ENCODE assay signal across 9 mouse cellular contexts in the genomic region with DNA sequence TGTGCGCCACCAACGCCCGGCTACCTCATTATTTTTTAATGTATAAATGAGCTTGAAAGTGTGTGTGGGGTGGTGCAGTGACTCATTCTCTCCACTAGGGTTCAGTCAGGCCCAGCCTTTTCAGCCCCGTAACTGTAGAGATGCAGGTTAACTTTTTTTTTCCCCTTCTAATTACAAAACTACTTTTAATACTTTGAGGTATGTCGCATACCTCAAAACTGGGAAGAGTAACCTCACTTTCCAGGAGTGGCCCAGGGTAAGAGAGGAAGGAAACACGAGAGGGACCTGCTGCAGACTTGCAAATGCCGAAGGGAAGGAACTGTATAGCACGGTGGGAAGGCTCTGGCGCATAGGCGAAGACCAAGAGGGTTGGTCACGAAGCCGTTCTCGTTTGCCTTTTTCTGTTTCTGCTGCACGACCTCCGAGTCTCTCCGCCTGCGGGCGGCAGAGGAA. TPM values are rescaled to one million over a fixed set of nuclear protein-coding genes. Genes with fewer than 3 reads are reported as not detected.
DNase-seq lines count a peak whose midpoint lies in the region; ATAC-seq and TF ChIP-seq lines count a peak whose summit lies in the region.
"Had no signal": no experiment of that assay in that cellular context is flagged by ENCODE, and none has a peak within 500 bp of the region (broad histone marks: within the 10 kb centered on the region; RNA-seq: fewer than 3 reads in every experiment).

No protein-coding gene starts in this region.

- H3K4me3 ChIP-seq in cortical plate, adult 2 months (ENCODE audit: insufficient read depth, low read length): peak overlapping the region; percentile 23; the same call in 1 of the 2 replicates
- peak overlapping the region; percentile 18 for H3K4me3 ChIP-seq in midbrain, embryonic 16.5 days (ENCODE audit: low read depth, low read length)
- H3K4me3 ChIP-seq in spleen, adult 2 months (ENCODE audit: extremely low read depth, insufficient read depth, insufficient read length): peak overlapping the region; percentile 46

- H3K27me3 ChIP-seq in midbrain, embryonic 16.5 days (ENCODE audit: control insufficient read depth, insufficient read depth, low read depth, low read length): peaks cover 2% of the 10 kb centered on the region; the same call in 1 of the 2 replicates
- no peaks in the 10 kb centered on the region for H3K27me3 ChIP-seq in spleen, adult 2 months (ENCODE audit: control insufficient read depth, insufficient read depth, low read length)

- H3K9ac ChIP-seq in midbrain, embryonic 16.5 days (ENCODE audit: low read depth, low read length): 0 out of 2 replicates have a peak overlapping the region, but pooled peaks have one; percentile 35

- DNase-seq in urinary bladder, postnatal 25 days (ENCODE audit: low spot score): peak; percentile 35
- DNase-seq in urinary bladder, adult 2 months (ENCODE audit: low spot score): no peak
- DNase-seq in heart, adult 18-20 months: peak; percentile 73 to 82
- peak; percentile 67 for DNase-seq in kidney, adult 11 months
- DNase-seq in liver: peak; percentile 70
- peak; percentile 66 to 67 for DNase-seq in spleen, adult 2 months (ENCODE audit: low read depth in 1 of 2, low spot score in 2 of 2)

- TF ChIP-seq CTCF in cortical plate, adult 2 months (IDR thresholded peaks at IDR 0.05; ENCODE audit: extremely low read depth, insufficient read depth, low read length): peak; percentile 66
- TF ChIP-seq CTCF in spleen, adult 2 months (IDR thresholded peaks at IDR 0.05; ENCODE audit: extremely low read depth, insufficient read depth, insufficient read length, insufficient replicate concordance): peak; percentile 54; the same call in 1 of the 2 replicates

- 0 out of 2 replicates have a peak, but pooled peaks cover 3% of the 10 kb centered on the region for H3K4me1 ChIP-seq in cortical plate, adult 2 months (ENCODE audit: control insufficient read depth, insufficient read depth, low read length)
- H3K4me1 ChIP-seq in midbrain, embryonic 16.5 days (ENCODE audit: control insufficient read depth, insufficient read depth, low read length): peaks cover 15% of the 10 kb centered on the region
- no peaks in the 10 kb centered on the region; the same call in 1 of the 2 replicates for H3K4me1 ChIP-seq in spleen, adult 2 months (ENCODE audit: control insufficient read depth, insufficient read depth, insufficient read length)

- no peak overlapping the region for H3K27ac ChIP-seq in cortical plate, adult 2 months (ENCODE audit: insufficient read depth, low read length)
- no peak overlapping the region for H3K27ac ChIP-seq in midbrain, embryonic 16.5 days (ENCODE audit: low read length)
- no peak overlapping the region for H3K27ac ChIP-seq in spleen, adult 2 months (ENCODE audit: insufficient read depth, low read length)

- H3K36me3 ChIP-seq in midbrain, embryonic 16.5 days (ENCODE audit: control insufficient read depth, insufficient read depth, low read length): no peaks in the 10 kb centered on the region
- no peaks in the 10 kb centered on the region; the same call in 1 of the 2 replicates for H3K36me3 ChIP-seq in spleen, adult 2 months (ENCODE audit: control insufficient read depth, insufficient read depth, low read length)

- 2% methylated on average over 18 of the region's 18 CpGs for WGBS in midbrain, embryonic 16.5 days
- 1% methylated on average over 18 of the region's 18 CpGs for WGBS in spleen, adult 2 months

- peak overlapping the region; percentile 49 for H3K4me2 ChIP-seq in midbrain, embryonic 16.5 days (ENCODE audit: low read length)

- no peak for TF ChIP-seq POLR2A in cortical plate, adult 2 months (IDR thresholded peaks at IDR 0.05; ENCODE audit: extremely low read depth, insufficient read depth, low read length)
- TF ChIP-seq POLR2A in spleen, adult 2 months (IDR thresholded peaks at IDR 0.05; ENCODE audit: low read depth, low read length): no peak

- no peaks in the 10 kb centered on the region for H3K9me3 ChIP-seq in midbrain, embryonic 16.5 days (replicated peaks; ENCODE audit: control insufficient read depth, low read length, poor library complexity, severe bottlenecking)

- no peak for ATAC-seq in midbrain, embryonic 16.5 days

RNA-seq across cellular contexts. Expression of a gene that starts 1.3 kb away (rescaled TPM):
- polyA plus RNA-seq in urinary bladder, adult 2 months (2012; rRNA removed): 12.1 and 14.4 TPM in 2 replicates
- 9.0 and 10.0 TPM in 2 replicates for polyA plus RNA-seq in cortical plate, adult 2 months (2012; rRNA removed)
- total RNA-seq in heart, adult 18-20 months (2021): 10 to 100 TPM; 37.9 to 45.9 TPM
- 19.6 and 22.1 TPM in 2 replicates for polyA plus RNA-seq in midbrain, embryonic 16.5 days (2015; fragmentation: Nextera tagmentation; extraction: Ambion mirVana)
- polyA plus RNA-seq in spleen, adult 2 months (2012; rRNA removed): 6.0 and 7.6 TPM in 2 replicates

RNA-seq across cellular contexts. Expression of a gene that starts 12.7 kb away (rescaled TPM):
- not detected in 2 replicates for polyA plus RNA-seq in urinary bladder, adult 2 months (2012; rRNA removed)
- not detected in 2 replicates for polyA plus RNA-seq in cortical plate, adult 2 months (2012; rRNA removed)
- total RNA-seq in heart, adult 18-20 months (2021): not detected
- polyA plus RNA-seq in midbrain, embryonic 16.5 days (2015; fragmentation: Nextera tagmentation; extraction: Ambion mirVana): 0.11 and 0.24 TPM in 2 replicates
- polyA plus RNA-seq in spleen, adult 2 months (2012; rRNA removed): 0.08 TPM in 1 of 2 replicates, not detected in the other
- total RNA-seq: adrenal gland, adult 18-20 months had no signal

RNA-seq across cellular contexts. Expression of a gene that starts 18.6 kb away (rescaled TPM):
- 1.5 TPM in 2 replicates for polyA plus RNA-seq in urinary bladder, adult 2 months (2012; rRNA removed)
- polyA plus RNA-seq in cortical plate, adult 2 months (2012; rRNA removed): 54.8 and 59.6 TPM in 2 replicates
- total RNA-seq in heart, adult 18-20 months (2021): 1 to 10 TPM in 1 of 2 experiments, under 1 TPM in 1; 0.25 to 1.4 TPM
- polyA plus RNA-seq in midbrain, embryonic 16.5 days (2015; fragmentation: Nextera tagmentation; extraction: Ambion mirVana): 1.1 and 1.7 TPM in 2 replicates
- polyA plus RNA-seq in spleen, adult 2 months (2012; rRNA removed): 4.7 and 6.6 TPM in 2 replicates

RNA-seq across cellular contexts. Expression of a gene that starts 19.0 kb away (rescaled TPM):
- polyA plus RNA-seq in urinary bladder, adult 2 months (2012; rRNA removed): 6.4 and 6.7 TPM in 2 replicates
- 3.7 and 4.3 TPM in 2 replicates for polyA plus RNA-seq in cortical plate, adult 2 months (2012; rRNA removed)
- 1 to 10 TPM; 6.0 to 7.3 TPM for total RNA-seq in heart, adult 18-20 months (2021)
- 15.6 and 16.1 TPM in 2 replicates for polyA plus RNA-seq in midbrain, embryonic 16.5 days (2015; fragmentation: Nextera tagmentation; extraction: Ambion mirVana)
- 4.8 and 6.7 TPM in 2 replicates for polyA plus RNA-seq in spleen, adult 2 months (2012; rRNA removed)

RNA-seq across cellular contexts. Expression of a gene that starts 32.8 kb away (rescaled TPM):
- polyA plus RNA-seq in urinary bladder, adult 2 months (2012; rRNA removed): 88.2 and 97.5 TPM in 2 replicates
- 16.5 and 16.9 TPM in 2 replicates for polyA plus RNA-seq in cortical plate, adult 2 months (2012; rRNA removed)
- total RNA-seq in heart, adult 18-20 months (2021): 100 to 1,000 TPM in 1 of 2 experiments, 10 to 100 TPM in 1; 78.1 to 100 TPM
- 7.0 and 7.8 TPM in 2 replicates for polyA plus RNA-seq in midbrain, embryonic 16.5 days (2015; fragmentation: Nextera tagmentation; extraction: Ambion mirVana)
- 30.0 and 37.0 TPM in 2 replicates for polyA plus RNA-seq in spleen, adult 2 months (2012; rRNA removed)
